Mouse (Mus musculus) spleen, postnatal 14 days (tissue): ENCODE measurements around the gene Fscn1.

Experiments
- DNase-seq, 2 experiments: peaks; one replicate each; pipeline ENCODE4 v3.0.0; 2021 to 2022; ENCODE audit warnings: low spot score in 2 of 2

Gene Fscn1

DNA sequence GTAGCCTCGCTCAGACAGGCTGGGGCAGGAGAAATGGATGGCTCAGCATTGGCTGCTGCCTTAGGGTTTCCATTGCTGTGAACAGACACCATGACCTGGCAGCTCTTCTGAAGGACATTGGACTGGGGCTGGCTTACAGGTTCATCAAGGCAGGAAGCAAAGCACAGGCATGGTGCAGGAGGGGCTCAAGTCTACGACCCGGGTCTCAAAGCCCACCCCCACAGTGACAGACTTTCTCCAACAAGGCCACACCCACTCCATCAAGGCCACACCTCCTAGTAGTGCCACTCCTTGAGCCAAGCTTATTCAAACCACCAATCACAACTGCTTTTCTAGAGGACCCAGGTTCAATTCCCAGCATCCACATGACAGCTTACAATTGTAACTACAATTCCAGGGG is 13.8 kb downstream of the Fscn1 start:
- DNase-seq, result no peak

DNA sequence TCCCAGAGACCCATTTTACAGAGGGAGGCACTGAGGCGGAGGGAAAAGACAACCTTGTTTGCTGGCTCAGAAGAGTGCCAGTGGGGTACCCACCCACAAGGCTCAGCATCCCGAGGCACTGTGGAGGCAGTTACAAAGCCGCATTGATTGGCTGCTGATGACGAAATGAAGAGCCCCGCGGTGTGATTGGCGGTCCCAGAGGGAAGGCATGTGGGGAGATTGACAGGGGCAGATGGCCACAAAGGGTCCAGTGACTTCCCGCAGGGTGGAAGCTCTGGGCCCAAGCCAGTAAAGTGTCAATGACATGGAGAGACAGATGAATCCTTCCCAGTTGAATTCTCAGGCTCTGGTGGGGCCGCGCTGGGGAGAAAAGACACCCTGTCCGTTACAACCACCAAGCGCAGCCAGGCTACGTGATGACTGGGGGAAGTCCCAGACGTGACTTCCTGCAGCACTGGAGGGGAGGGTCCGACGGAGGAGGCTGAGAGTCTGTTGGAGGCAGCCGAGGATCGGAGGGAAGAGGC is 14.5 kb downstream of the Fscn1 start:
- DNase-seq, result no peak

DNA sequence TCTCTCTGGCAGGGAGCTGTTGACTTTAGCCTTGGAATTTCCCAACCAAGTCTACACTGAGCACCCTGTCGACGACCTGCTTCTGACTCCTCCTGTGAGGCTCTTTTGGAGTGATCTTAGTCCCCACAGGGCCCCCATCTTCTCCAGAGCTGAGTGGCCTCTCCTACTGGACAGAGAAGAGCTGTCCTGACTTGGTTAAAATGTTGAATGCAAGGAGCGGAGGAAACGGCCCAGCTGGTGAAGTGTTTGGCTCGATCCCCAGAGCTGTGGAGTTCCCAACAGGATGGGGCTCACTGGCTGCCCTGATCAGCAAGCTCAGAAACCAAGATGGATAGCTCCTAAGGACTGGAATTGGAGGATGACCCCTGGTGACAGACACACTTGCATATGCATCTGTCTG is 16.4 kb downstream of the Fscn1 start:
- no peak for DNase-seq

DNA sequence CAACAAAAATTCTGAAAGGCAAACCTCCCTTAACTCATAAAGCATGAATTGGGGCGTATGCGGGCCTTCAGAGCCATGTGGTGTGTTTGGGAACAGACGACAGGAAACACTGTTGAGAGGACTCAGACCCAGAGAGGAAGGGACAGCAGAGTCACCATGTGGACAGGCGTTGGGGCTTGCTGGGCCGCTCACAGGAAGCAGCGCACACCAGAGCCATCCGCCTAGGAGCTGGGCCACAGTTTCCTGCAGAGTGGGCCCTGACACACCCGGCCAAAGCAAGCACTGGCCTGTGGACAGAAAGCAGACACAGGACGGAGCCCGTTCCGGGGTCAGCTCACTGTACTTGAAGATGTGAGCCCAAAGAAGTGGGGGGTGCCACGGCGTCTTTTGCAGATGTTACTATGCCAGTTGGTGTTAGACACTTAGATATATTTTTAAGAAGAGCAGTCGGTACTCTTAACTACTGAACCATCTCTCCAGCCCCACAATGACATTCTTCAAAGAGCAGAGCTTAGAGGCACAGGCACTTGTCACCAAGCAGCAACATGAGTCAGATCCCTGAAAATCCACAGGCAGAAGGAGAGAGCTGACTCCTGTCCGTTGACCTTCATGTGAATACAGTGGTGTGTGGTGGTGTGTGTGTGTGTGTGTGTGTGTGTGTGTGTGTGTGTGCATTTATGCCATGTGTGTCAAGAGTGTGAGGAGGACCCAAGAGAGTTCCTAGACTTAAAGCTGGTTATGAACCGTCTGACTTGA is 22.1 kb downstream of the Fscn1 start:
- no peak for DNase-seq

DNA sequence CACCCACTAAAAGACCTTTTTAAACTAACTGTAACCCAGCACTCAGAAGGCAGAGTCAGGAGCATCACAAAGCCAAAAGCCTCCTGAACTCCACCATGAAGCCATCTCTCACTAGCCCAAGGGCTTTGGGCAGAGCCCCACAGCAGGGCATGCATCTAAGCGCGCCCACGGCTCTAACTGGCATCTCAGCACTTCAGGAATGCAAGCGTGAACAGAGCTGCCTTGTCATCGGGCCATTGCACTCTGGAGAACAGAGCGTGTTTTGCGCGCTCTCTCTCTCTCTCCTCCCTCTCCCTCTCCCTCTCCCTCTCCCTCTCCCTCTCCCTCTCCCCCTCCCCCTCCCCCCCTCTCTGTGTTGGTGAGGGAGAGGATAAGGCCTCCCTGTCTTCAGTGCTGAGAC is 23.0 kb downstream of the Fscn1 start:
- DNase-seq, result no peak

DNA sequence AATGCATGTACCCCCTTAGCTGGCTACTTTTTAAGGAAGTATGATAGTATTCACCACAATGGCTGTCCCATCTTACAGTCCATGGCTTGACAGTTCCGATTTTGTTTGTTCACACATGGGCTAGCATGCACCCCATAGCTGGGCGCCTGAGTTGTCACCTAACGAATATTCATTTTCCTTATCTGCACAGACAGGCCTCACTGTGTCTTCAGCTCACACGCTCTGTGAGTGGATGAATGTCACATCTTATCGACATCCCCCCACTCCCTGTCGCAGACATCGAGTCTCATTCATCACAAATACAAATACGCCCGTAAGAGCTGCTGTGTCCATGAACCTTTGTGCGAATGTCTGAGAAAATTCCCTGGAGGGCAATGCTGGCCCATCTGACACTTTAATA is 24.1 kb downstream of the Fscn1 start:
- DNase-seq, result no peak

DNA sequence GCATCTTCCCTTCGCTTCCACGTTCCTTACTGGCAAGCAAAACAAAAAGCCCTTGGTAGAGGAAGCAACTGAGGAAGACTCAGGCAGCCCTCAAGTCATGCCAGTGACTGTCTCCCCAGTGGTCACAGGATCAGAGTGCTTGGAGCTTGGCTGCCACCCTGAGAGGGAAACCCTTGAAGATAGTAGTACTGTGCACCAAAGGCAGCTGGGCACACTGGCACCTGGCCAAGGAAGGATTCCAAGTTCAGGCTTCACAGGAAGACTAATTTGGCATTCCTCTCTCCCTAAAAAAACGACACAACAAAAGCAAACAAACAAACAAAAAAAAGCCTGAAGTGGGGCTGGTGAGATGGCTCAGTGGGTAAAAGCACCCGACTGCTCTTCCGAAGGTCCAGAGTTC is 28.4 kb downstream of the Fscn1 start:
- no peak for DNase-seq

DNA sequence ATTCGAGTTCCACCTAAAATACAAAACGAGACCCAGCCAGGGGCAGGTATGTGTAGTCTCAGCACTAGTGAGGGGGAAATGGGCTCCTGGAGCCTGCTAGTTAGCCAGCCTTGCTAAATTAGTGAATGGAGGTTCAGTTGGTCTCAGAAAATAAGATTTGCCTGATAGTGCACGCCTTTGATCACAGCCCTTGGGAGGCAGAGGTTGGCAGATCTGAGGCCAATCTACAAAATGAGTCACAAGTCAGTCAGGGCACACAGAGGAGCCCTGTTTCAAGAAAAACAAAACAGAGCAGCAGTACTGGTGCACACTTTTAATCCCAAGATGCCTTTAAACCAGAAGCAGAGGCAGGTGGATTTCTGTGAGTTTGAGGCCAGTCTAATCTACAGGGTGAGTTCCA is 29.0 kb downstream of the Fscn1 start:
- DNase-seq, result no peak

DNA sequence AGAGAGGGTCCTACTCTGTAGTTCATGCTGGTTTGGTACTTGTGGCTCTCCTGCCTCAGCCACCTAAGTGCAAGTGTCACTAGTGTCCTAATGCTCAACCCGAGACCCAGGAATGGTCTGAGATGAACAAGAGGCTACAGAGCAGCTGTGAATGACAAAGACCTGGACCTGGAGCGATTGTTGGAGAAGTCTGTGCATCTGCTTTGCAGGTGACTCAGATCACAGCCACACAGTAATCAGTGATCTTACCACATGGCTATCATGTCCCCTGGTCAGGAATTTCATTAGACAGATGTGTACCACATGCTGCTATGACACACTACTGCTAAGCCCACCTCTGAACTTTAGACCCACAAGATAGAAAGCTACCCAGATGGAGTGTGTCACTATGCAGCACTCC is 34.6 kb downstream of the Fscn1 start:
- DNase-seq, result no peak

DNA sequence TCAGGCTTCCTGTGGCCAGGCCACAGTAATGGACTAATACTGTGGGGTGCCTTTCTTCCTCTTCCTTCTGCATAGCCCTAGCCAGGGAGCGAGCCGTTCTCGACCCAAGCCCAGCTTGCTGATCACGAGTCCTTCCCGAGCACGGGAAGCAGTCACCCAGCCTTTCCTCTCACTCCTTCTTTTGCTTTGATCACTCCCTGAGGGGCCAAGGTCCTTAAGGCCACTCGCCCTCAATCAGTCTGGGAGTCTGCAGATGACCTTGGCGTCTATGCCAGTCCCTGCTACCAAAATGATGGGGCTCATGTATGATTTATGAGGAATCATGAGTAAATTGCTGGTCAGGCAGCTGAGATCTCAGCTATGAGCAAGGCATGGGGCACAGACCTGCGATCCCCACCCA is 37.4 kb downstream of the Fscn1 start:
- DNase-seq, result no peak

DNA sequence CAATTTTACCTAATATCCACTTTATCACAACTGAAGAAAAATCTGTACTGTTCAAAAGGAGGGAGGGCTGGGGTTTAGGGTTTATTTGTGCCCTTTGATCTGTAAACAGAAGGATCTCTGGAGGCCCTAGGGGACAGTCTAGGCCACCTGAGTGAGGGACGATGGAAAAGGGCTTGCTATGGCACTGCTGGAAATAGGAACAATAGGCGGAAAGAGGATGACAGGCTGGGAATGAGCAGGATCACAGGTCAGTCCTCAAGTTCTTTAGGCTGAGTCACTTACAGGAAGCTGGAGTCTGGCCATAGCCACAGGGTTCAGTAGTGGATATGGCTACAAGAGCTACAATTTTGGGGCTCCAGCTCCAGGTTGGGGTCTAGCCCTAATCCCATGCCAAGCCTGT is 38.0 kb downstream of the Fscn1 start:
- DNase-seq, result no peak

DNA sequence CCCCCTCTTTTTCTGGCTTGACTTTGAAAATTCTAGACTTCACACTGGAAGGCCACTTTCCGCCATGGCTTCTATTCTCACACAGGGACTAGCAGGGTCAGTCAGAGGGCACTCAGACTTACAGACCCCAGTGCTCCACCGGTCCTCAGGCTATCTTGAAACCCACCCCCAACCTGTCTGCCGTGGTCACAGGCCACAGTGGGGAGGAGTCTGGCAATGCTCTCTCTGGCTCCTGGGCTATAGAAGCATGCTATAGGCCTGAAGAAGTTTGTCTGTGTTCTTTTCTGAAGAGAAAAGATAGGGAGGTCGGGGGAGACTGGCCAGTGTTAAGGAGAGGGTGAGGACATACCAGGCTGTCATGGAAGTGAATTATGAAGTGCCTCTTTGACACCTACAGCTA is 39.9 kb downstream of the Fscn1 start:
- no peak for DNase-seq

DNA sequence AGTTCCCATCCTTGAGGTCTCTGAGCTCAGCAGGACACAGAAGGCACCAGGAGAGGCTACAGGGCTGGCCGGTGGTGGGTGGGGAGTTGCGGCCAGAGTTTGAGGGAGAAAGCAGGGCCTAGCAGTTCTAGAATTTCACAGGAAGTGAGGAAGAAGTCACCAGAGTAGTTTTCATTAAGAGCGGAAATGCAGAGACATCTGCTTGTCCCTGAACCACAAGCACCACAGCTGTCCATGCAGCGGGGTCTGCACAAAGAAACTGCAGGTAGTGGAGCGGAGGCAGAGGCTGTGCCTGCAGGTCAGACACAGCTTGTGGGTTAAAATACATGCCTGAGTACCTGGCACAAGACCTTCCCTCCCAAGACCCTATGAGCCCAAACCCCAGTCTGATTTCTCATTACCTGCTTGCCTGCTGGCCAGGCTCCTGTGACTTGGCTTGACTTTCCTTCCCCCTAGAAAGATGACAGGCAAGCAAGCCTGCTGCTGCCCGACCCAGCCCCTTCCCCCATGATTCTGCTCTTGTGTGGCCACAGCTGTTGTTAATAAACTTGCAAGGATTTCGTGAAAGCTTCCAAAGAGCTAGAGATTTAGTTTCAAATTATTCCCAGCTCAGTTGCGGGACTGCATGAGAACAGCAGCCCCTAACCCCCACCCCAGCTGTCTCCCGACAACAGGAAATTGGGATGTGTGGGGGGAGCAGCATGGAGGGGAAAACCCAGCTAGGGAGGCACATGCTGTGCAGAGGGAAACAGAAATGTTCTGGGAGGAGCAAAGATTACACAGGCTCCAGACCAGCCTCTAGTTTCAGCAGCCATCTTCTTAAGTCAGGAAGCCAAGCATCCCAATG is 40.7 kb downstream of the Fscn1 start:
- DNase-seq, result no peak

DNA sequence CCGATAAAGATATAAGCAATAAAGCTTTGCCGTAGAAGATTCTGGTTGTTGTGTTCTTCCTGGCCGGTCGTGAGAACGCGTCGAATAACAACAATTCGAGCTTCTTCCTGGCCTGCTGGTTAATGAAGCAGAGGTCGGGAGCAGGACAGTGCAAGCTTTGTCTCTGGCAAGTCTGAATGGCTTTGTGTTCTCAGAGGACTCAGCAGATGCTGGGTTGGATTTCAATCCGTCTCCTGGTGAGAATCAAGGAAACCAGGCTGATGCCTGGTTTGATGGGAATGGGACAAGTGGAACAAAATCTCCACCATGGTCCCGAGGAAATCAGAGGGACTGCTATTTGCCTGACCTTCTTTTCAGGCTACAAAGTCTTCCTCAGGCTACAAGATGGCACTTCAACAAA is 49.2 kb downstream of the Fscn1 start:
- no peak for DNase-seq

DNA sequence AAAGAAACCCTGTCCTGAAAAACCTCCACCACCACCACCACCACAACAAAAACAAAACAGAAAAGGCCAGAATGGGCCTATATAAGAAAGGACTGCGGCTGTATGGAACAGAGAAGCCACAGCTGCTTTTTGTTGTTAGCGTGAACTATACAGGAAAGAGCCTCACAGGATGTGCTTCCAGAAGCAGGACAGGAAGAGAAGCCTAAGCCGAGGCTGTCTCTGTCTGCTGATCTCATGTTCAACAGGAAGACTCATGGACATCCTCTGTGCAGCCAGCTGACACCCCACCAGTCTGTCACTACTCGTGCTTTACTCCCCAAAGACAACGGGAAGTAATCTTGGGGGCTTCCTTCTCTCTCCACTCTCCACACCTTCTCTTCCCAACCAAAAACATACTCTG is 57.3 kb downstream of the Fscn1 start:
- no peak for DNase-seq
